ENCODE assay signal across 10 mouse cellular contexts in the genomic region with DNA sequence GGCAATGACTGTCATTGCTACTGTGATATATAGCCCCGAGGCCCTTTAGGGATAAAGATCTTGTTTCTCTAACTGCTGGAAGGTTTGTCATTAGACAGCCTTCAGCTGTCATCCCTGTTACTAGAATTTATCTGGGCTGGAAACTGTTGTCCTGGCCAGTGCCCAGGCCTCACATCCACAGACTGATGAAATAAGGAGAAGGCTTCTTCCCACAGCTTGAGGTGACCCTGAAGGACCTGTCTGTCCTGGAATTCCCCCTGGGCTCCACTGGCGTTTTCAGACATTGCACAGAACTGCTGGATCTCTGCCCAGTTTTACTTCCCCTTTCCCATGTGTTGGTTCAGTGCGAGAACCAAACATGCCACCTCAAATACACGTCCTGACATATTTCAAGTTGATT.
DNase-seq lines count a peak whose midpoint lies in the region; ATAC-seq lines count a peak whose summit lies in the region.
"Had no signal": no experiment of that assay in that cellular context is flagged by ENCODE, and none has a peak within 500 bp of the region (broad histone marks: within the 10 kb centered on the region; RNA-seq: fewer than 3 reads in every experiment).

No protein-coding gene starts in this region.

- peak; percentile 31; the same call in 1 of the 2 replicates for ATAC-seq in heart, embryonic 13.5 days (ENCODE audit: extremely low read depth, insufficient number of reproducible peaks, low FRiP score, low TSS enrichment)

- H3K36me3 ChIP-seq in heart, embryonic 13.5 days: no peaks in the 10 kb centered on the region

- peaks cover 10% of the 10 kb centered on the region for H3K4me1 ChIP-seq in heart, embryonic 13.5 days

- 18% methylated on average over 4 of the region's 4 CpGs for WGBS in heart, embryonic 13.5 days

- no peaks in the 10 kb centered on the region for H3K9me3 ChIP-seq in heart, embryonic 13.5 days

- intact Hi-C loops in left cerebral cortex, postnatal 4 days (cut with DNase I): no loop called here
- intact Hi-C loops in left cerebral cortex, postnatal 36 days (cut with DNase I): no loop called here
- intact Hi-C loops in gastrocnemius, postnatal 36 days (cut with DNase I): no loop called here

- peak; percentile 7 for DNase-seq in left cerebral cortex, postnatal 4 days
- no peak for DNase-seq in left cerebral cortex, postnatal 36 days (ENCODE audit: low spot score in 2 of 2)
- peak; percentile 71 for DNase-seq in adrenal gland, adult 8-10 months
- DNase-seq in lung, postnatal 10 days: peak; percentile 37
- no peak for DNase-seq in frontal cortex, postnatal 10 days (ENCODE audit: low spot score in 2 of 2)
- no peak for DNase-seq in gastrocnemius, postnatal 36 days
- DNase-seq: midbrain, embryonic 14.5 days; right cerebral cortex, adult 18-20 months had no signal

- H3K4me2 ChIP-seq in heart, embryonic 13.5 days: no peak overlapping the region

- H3K4me3 ChIP-seq in heart, embryonic 13.5 days: no peak overlapping the region
- H3K4me3 ChIP-seq: erythroblast, embryonic 14.5 days had no signal

- H3K27me3 ChIP-seq in heart, embryonic 13.5 days (replicated peaks): no peaks in the 10 kb centered on the region

- peak overlapping the region; percentile 13 for H3K27ac ChIP-seq in heart, embryonic 13.5 days (replicated peaks)

- no peak overlapping the region for H3K9ac ChIP-seq in heart, embryonic 13.5 days

Comparison
In these comparisons a context has a peak if more than half of its experiments do, and no peak if none do; other contexts are left out.
1. DNase-seq: peak in left cerebral cortex, postnatal 4 days (single experiment), adrenal gland, adult 8-10 months (single experiment) and lung, postnatal 10 days (single experiment); none in left cerebral cortex, postnatal 36 days (0 of 2), frontal cortex, postnatal 10 days (0 of 2) and gastrocnemius, postnatal 36 days (0 of 2).